Mouse (Mus musculus) heart, embryonic 13.5 days (tissue): ENCODE measurements at regions not wholly inside any gene's neighbourhood (a gene's known extent, or its start where the extent isn't known, plus 50 kb on each side); places are given as distances from the start of the nearest gene placed in this dataset.

Experiments used
- ATAC-seq: fragments of 200-750 bp; cut with Nextera tagmentation; 2 replicates; pipeline ENCODE4 v1.8.0; 2017; ENCODE audit warnings: moderate TSS enrichment; ENCODE audit not compliant: insufficient number of reproducible peaks, low FRiP score, low TSS enrichment; ENCODE audit errors: extremely low read depth
- H3K27ac ChIP-seq: fragments of 300-500 bp; sonication (generic); replicated peaks from 2 replicates; pipeline ENCODE4 v1.5.1; 2015; ENCODE audit warnings: moderate library complexity, mild to moderate bottlenecking, inconsistent platforms
- H3K27me3 ChIP-seq: fragments of 300-500 bp; sonication (generic); replicated peaks from 2 replicates; pipeline ENCODE4 v1.6.1; 2015; ENCODE audit warnings: mild to moderate bottlenecking, inconsistent platforms
- H3K36me3 ChIP-seq: fragments of 300-500 bp; sonication (generic); 2 replicates; pipeline ENCODE4 v1.6.1; 2015; ENCODE audit warnings: mild to moderate bottlenecking, inconsistent platforms
- H3K4me1 ChIP-seq: fragments of 300-500 bp; sonication (generic); 2 replicates; pipeline ENCODE4 v1.6.1; 2015; ENCODE audit warnings: inconsistent platforms
- H3K4me2 ChIP-seq: fragments of 300-500 bp; sonication (generic); 2 replicates; pipeline ENCODE4 v1.6.1; 2015; ENCODE audit warnings: inconsistent platforms, mild to moderate bottlenecking, moderate library complexity
- H3K4me3 ChIP-seq: fragments of 300-500 bp; sonication (generic); 2 replicates; pipeline ENCODE4 v1.5.1; 2015; ENCODE audit warnings: moderate library complexity, mild to moderate bottlenecking, inconsistent platforms
- H3K9ac ChIP-seq: fragments of 300-500 bp; sonication (generic); 2 replicates; pipeline ENCODE4 v1.6.1; 2015; ENCODE audit warnings: inconsistent platforms, mild to moderate bottlenecking, moderate library complexity
- H3K9me3 ChIP-seq: fragments of 300-500 bp; sonication (generic); 2 replicates; pipeline ENCODE4 v1.6.1; 2016; ENCODE audit warnings: inconsistent platforms
- WGBS: fragments of 180-500 bp; shearing (Covaris S2); methylation state at CpG from one replicate; pipeline ENCODE4 v1.1.7; 2015; ENCODE audit warnings: mixed read lengths; 5-methylcytosine and 5-hydroxymethylcytosine counted together

DNA sequence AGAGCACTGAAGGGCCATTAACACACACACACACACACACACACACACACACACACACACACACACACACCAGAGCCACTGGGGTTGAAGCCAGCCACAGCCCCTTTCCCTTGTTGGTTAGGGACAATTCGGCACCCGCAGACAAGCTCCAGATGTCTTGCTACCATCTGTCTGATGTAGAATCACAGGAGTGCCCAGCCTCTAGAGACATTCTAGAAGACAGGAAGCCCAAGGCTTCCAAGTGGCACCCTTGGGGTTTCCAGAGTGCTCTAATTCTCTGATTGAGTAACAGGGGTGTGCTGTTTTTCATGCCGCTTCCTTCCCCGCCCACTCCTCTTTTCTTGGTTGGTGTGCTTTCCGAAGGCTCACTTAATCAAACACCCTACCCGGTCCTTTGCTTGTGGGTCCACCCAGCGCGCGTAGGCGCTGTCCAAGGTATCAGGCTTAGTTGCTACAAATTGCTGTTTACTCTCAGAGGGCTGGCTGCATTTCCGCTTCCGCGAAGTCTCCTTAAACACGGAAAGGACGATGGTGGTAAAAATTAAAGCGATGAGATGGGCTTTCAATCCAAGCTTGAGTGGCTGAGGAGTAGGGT is 59.5 kb upstream of the Zbtb18 start:
- Histone ChIP-seq H3K27me3 (no peaks in the 10 kb centered on the region), H3K36me3 (no peaks in the 10 kb centered on the region), H3K4me3 (no peak overlapping the region), H3K9me3 (no peaks in the 10 kb centered on the region), H3K4me2 (0 out of 2 replicates have a peak overlapping the region, but pooled peaks have one; percentile 18), H3K27ac (no peak overlapping the region), H3K4me1 (0 out of 2 replicates have a peak, but pooled peaks cover 6% of the 10 kb centered on the region), H3K9ac (no peak overlapping the region)
- ATAC-seq: no peak
- 10% methylated on average over 16 of the region's 16 CpGs for WGBS

DNA sequence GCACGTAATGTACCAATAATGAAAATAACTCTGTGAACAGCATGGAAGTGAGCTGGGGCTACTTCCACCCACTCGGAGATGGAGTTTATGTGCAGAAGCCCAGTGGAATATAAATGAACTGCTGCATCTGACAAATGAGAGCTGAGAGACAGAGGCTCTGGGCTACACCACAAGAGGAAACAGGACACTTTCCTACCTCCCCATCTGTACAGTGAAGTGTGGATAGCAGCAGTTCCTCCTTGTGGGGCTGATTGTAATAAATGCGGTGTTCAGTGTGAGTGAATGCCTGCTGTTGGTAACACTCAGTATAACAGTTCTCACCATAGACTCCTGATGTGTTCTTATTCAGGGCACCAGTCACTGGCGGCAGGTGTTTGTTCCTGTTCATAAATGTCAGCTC is 60.0 kb upstream of the Zbtb18 start:
- Histone ChIP-seq H3K27me3 (no peaks in the 10 kb centered on the region), H3K27ac (no peak overlapping the region), H3K36me3 (no peaks in the 10 kb centered on the region), H3K9me3 (no peaks in the 10 kb centered on the region), H3K9ac (no peak overlapping the region), H3K4me3 (no peak overlapping the region), H3K4me2 (no peak overlapping the region), H3K4me1 (0 out of 2 replicates have a peak, but pooled peaks cover 6% of the 10 kb centered on the region)
- WGBS: 83% methylated on average over 4 of the region's 4 CpGs
- no peak for ATAC-seq

DNA sequence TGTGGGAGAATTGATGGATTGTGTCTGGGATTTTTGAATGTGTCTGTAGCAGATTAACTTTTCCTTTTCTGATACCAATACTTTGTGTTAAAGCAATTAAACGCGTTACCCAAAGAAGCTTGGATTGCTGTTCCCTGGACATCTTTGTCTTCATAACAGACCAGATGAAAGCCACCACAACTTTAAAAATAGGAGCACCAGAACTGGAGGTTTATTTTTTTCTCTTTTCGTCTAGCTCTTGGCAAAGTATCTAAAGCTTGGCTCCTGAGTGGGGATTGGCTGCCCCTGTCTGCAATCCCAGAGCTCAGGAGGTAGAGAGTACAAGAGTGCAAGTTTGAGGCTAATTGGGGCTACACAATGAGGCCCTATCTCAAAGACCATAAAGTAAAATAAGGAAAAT is 64.0 kb upstream of the Zbtb18 start:
- Histone ChIP-seq H3K9ac (no peak overlapping the region), H3K27ac (no peak overlapping the region), H3K4me1 (peaks cover 13% of the 10 kb centered on the region), H3K4me2 (no peak overlapping the region), H3K36me3 (no peaks in the 10 kb centered on the region), H3K27me3 (no peaks in the 10 kb centered on the region), H3K9me3 (no peaks in the 10 kb centered on the region), H3K4me3 (no peak overlapping the region)
- WGBS: 69% methylated on average over 3 of the region's 3 CpGs
- no peak for ATAC-seq

DNA sequence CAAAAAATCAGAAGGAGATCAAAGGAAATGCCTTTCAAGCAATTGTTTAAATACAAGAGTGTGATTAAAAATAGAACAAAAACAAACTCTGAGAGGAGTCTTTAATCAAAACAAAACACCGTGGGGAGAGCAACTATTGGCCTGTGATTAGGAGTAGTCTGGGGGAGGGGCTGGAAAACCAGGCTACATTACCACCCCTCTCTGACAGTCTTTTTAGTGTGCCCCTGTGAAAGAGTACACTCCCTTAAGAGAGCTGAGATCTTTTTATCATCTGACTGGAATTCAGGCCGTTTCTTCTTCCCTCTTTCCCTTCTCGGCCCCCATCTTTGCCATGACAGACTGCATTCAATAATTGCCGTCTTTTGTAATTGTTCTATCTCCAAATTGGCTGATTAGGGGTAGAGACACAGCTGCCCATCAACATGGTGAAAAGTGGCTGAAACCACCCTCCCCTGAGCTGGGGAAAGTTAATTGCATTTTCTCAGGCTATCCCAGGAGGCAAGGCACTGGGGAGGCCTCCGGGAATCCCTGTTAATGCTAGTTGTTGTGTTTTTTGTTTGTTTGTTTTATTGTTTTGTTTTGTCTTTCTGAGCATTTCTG is 68.8 kb upstream of the Zbtb18 start:
- Histone ChIP-seq H3K9ac (no peak overlapping the region), H3K9me3 (no peaks in the 10 kb centered on the region), H3K36me3 (no peaks in the 10 kb centered on the region), H3K4me3 (no peak overlapping the region), H3K27ac (no peak overlapping the region), H3K27me3 (no peaks in the 10 kb centered on the region), H3K4me2 (0 out of 2 replicates have a peak overlapping the region, but pooled peaks have one; percentile 16), H3K4me1 (peaks cover 8% of the 10 kb centered on the region)
- no peak for ATAC-seq
- WGBS: 9% methylated on average over 5 of the region's 5 CpGs

DNA sequence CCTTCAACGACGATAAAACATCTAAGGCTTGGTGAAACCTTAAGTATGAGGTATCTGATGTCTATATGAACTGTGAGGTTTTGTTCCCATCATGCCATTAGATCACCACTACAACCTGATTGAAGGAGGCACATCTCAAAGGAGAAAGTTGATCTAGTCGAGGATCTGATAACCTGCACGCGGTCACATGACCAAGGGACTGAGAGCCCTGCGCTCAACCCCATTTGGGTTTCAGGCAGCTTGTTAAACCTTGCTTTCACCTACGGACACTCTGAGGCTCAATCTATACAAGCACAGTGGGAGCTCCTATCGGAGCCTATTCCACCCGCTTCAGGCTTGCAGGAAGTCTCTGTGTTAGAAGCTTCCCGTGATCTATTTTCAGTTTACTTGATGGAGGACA is 70.1 kb upstream of the Zbtb18 start:
- ATAC-seq: no peak
- no peak overlapping the region for H3K27ac ChIP-seq

DNA sequence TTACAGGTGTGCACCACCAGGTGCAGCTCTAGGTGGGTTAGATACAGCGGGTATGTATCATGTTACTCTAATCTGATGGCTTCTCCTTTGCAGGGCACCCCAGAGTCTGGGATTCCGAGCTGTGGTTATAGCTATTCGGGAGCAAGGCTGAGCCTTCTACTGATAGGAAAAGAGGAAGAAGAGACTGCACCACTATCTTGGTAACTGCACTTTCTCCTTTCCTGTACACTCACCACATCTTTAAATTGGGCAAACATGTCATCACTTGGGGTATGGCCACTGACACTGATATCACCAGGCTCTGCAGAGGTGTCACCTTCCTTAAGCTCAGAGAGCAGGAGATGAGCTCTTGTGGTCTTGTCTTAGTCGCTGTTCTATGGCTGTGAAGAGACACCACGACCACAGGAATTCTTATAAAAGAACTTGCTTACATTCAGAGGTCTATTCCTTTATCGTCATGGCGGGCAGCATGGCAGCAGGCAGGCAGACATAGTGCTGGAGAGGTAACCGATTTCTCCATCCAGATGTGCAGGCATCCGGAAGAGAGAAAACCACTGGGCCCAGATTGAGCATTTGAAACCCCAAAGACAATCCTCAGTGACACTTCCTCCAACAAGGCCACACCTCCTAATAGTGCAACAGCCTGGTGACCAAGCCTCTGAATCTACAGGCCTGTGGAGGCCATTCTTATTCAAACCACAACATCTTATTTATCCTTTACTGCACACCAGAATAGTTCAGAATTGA is 74.1 kb upstream of the Zbtb18 start:
- Histone ChIP-seq H3K36me3 (no peaks in the 10 kb centered on the region), H3K4me1 (no peaks in the 10 kb centered on the region; the same call in 1 of the 2 replicates), H3K9ac (no peak overlapping the region), H3K27ac (no peak overlapping the region), H3K4me3 (no peak overlapping the region), H3K4me2 (no peak overlapping the region), H3K9me3 (no peaks in the 10 kb centered on the region), H3K27me3 (0 out of 2 replicates have a peak, but pooled peaks cover 4% of the 10 kb centered on the region)
- no peak for ATAC-seq
- WGBS: 58% methylated on average over 9 of the region's 9 CpGs

More for the DNA sequence above, 70.1 kb upstream of the Zbtb18 start:
- Histone ChIP-seq H3K9me3 (no peaks in the 10 kb centered on the region), H3K4me2 (peak overlapping the region; percentile 17; the same call in 1 of the 2 replicates), H3K9ac (no peak overlapping the region), H3K4me1 (peaks cover 8% of the 10 kb centered on the region), H3K27me3 (no peaks in the 10 kb centered on the region), H3K36me3 (no peaks in the 10 kb centered on the region), H3K4me3 (no peak overlapping the region; the same call in 1 of the 2 replicates)
- 41% methylated on average over 10 of the region's 10 CpGs for WGBS

DNA sequence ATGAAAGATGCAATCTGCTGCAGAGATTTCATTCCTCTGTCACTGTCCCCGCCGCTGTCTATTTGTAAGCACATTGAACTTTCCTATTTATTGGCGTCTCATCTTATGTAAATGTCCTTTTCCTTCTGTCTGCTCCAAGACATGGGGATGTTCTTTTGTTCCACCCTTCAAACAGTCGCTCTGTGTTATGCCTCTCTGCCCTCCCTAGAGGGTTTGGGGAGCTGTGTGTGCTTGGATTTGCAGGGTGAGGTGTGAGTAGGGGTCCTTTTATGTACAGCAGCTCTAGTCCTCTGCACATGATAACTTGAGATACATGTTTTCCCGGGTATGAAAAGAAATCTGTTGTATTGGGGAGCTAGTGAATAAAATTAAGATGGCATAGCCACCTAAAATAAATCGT is 75.2 kb upstream of the Zbtb18 start:
- Histone ChIP-seq H3K36me3 (no peaks in the 10 kb centered on the region), H3K4me1 (no peaks in the 10 kb centered on the region), H3K4me3 (no peak overlapping the region), H3K4me2 (no peak overlapping the region), H3K9me3 (no peaks in the 10 kb centered on the region), H3K27me3 (0 out of 2 replicates have a peak, but pooled peaks cover 4% of the 10 kb centered on the region), H3K9ac (no peak overlapping the region), H3K27ac (no peak overlapping the region)
- no peak for ATAC-seq
- 71% methylated on average over 6 of the region's 6 CpGs for WGBS

DNA sequence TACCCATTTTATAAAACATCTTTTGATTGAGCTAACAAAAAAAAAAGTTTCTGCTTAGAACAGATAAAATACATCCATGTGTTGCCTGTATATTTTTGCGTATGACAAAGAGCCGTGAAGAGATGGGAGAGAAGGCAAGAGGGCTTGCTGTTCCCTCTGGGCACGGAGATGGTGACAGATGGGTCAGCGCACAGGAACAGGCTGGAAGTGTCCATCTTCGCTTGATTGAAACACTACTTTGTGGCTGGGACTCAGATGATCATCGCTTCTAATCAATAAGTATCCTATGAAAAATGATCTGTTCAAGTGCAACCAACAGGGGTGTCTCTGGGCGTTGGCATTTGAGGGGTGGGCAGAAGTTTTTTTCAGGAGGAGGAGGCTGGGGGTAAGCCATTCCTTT is 75.7 kb upstream of the Zbtb18 start:
- no peak for ATAC-seq
- H3K27ac ChIP-seq: no peak overlapping the region

DNA sequence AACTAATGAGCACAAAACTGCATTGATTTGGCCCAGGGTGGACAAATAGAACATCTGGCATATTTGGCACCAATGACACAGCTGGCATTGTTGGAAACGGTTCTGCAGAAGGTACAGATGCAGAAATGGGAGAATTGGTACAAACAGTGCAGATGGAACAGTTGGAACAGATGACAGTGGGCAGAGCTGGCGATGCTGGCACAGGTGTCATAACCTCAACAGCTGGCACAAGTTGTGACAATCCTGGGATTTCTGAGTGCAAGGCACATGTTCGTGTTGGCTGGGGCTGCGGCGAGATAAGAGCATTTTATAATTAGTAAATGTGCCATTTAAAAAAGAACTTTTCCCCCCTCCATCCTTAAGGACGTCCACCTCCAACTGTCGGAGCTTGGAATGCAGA is 77.8 kb upstream of the Zbtb18 start:
- no peak for ATAC-seq
- no peak overlapping the region for H3K9ac ChIP-seq
- H3K36me3 ChIP-seq: no peaks in the 10 kb centered on the region
- no peaks in the 10 kb centered on the region for H3K4me1 ChIP-seq
- H3K27me3 ChIP-seq: 0 out of 2 replicates have a peak, but pooled peaks cover 4% of the 10 kb centered on the region
- 74% methylated on average over 7 of the region's 7 CpGs for WGBS
- H3K9me3 ChIP-seq: no peaks in the 10 kb centered on the region
- H3K4me3 ChIP-seq: no peak overlapping the region
- H3K27ac ChIP-seq: no peak overlapping the region
- no peak overlapping the region for H3K4me2 ChIP-seq

More for the DNA sequence above, 75.7 kb upstream of the Zbtb18 start:
- Histone ChIP-seq H3K9me3 (no peaks in the 10 kb centered on the region), H3K36me3 (no peaks in the 10 kb centered on the region), H3K27me3 (0 out of 2 replicates have a peak, but pooled peaks cover 4% of the 10 kb centered on the region), H3K9ac (no peak overlapping the region), H3K4me1 (no peaks in the 10 kb centered on the region), H3K4me2 (no peak overlapping the region), H3K4me3 (no peak overlapping the region)
- WGBS: 74% methylated on average over 7 of the region's 7 CpGs

DNA sequence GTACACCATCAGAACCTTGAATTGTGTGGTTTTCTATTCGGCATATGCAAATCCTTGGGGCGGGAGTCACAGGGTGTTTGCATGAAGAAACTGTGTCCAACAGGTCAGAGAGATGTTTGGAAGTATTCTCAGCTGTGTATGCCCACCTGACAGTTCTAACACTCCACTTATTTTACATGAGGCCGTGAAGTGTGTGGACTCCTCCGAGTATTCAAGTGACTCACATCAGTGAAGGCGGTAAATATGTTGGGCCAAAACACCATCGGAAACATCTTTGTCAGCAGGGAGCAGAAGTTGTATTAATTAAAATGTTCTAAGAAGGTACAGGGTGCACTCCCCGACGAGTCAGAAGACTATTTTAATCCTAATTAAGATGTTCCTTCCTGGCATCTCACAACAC is 79.8 kb upstream of the Zbtb18 start:
- no peak for ATAC-seq
- 84% methylated on average over 8 of the region's 8 CpGs for WGBS
- Histone ChIP-seq H3K4me3 (no peak overlapping the region), H3K27ac (no peak overlapping the region), H3K36me3 (no peaks in the 10 kb centered on the region), H3K9me3 (no peaks in the 10 kb centered on the region), H3K4me1 (no peaks in the 10 kb centered on the region), H3K27me3 (0 out of 2 replicates have a peak, but pooled peaks cover 4% of the 10 kb centered on the region), H3K4me2 (no peak overlapping the region), H3K9ac (no peak overlapping the region)

DNA sequence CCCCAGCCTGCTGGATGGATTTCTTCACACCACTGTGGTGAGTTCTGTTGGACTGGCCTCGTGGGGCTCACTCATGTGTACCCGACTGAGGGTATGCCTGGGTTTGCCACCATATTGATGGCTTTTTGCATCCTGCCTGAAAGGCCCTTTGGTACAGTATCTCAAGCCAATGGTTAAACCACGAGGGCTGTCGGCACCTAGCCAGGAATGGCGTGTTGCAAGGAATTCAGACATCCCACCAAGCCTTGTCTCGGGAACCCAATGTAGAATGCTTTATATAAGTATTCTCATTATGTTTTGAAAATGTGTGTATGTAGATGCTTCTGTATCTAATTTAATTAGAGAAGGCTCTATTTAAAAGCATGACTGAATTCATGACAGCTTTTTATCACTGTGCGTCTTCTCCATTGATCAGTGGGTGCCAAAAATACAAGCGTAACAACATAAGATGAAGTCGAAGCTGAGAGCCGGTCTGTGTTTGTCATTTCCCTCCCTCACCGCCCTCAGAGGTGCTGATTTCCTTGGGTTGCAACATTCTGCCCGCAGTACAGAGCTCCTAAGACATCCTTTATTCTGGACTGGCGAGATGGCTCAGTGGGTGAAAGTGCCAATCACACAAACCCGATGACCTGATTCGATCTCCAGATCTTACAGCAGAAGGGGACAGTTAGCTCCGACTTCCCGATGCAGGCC is 90.5 kb upstream of the Akt3 start:
- H3K27ac ChIP-seq: no peak overlapping the region
- WGBS: 79% methylated on average over 17 of the region's 17 CpGs
- no peaks in the 10 kb centered on the region for H3K27me3 ChIP-seq
- no peak for ATAC-seq
- no peak overlapping the region for H3K4me2 ChIP-seq
- H3K9ac ChIP-seq: no peak overlapping the region
- H3K9me3 ChIP-seq: no peaks in the 10 kb centered on the region
- no peaks in the 10 kb centered on the region for H3K36me3 ChIP-seq
- H3K4me1 ChIP-seq: peaks cover 12% of the 10 kb centered on the region
- H3K4me3 ChIP-seq: no peak overlapping the region
